Mouse (Mus musculus): Measurements from ENCODE around the gene Fbxw16.
"Not testable (repeated sequence)": the region's sequence is repeated elsewhere in the genome, so short reads cannot be mapped to it uniquely, and the experiment has no call there.

GRCm38 (mm10) chr9:109404196-109404595 is 44.7 kb downstream of the Fbxw16 start, which contains the start of gene Fbxw22:
- TF ChIP-seq CTCF, POLR2A (IDR thresholded peaks at IDR 0.05; ENCODE audit: extremely low read depth, insufficient read depth, low read length): not testable (repeated sequence)

Measured in cortical plate, adult 2 months (tissue).